ENCODE assay signal across 15 mouse cellular contexts in genomic region chr14:20976741-20977140, GRCm38 (mm10). TPM values are rescaled to one million over a fixed set of nuclear protein-coding genes. Genes with fewer than 3 reads are reported as not detected.
DNase-seq lines count a peak whose midpoint lies in the region; ATAC-seq and TF ChIP-seq lines count a peak whose summit lies in the region.
"Had no signal": no experiment of that assay in that cellular context is flagged by ENCODE, and none has a peak within 500 bp of the region (broad histone marks: within the 10 kb centered on the region; RNA-seq: fewer than 3 reads in every experiment).

No protein-coding gene starts in this region.

- TF ChIP-seq EP300 in heart, postnatal 0 days (IDR thresholded peaks at IDR 0.05; ENCODE audit: low read depth), result no peak

- peak; percentile 25 for DNase-seq in heart, adult 8-10 months (ENCODE audit: low spot score)
- DNase-seq in lung, embryonic 14.5 days, result peak; percentile 54
- no peak for DNase-seq in lung, adult 2 months
- DNase-seq in heart, postnatal 0 days (ENCODE audit: low spot score), result peak; percentile 55
- no peak for DNase-seq in right cerebral cortex, adult 18-20 months
- no peak for DNase-seq in retina, embryonic 14.5 days (ENCODE audit: low spot score)
- DNase-seq: cerebellum, postnatal 10 days; midbrain, embryonic 14.5 days; spleen, adult 18-20 months had no signal

- no peak overlapping the region for H3K4me3 ChIP-seq in heart, embryonic 11.5 days (ENCODE audit: low read depth, low read length)
- no peak overlapping the region for H3K4me3 ChIP-seq in lung, embryonic 14.5 days (ENCODE audit: low read depth, low read length)
- H3K4me3 ChIP-seq in lung, adult 2 months (replicated peaks; ENCODE audit: extremely low read depth, low read depth, low read length), result no peak overlapping the region
- no peak overlapping the region for H3K4me3 ChIP-seq in heart, postnatal 0 days (ENCODE audit: low read depth, low read length)
- H3K4me3 ChIP-seq: forebrain, embryonic 12.5 days; intestine, embryonic 15.5 days; kidney, embryonic 15.5 days; stomach, embryonic 15.5 days had no signal

- no peak overlapping the region for H3K9ac ChIP-seq in heart, embryonic 11.5 days (ENCODE audit: low read depth, low read length)
- H3K9ac ChIP-seq in lung, embryonic 14.5 days, result no peak overlapping the region
- no peak overlapping the region for H3K9ac ChIP-seq in heart, postnatal 0 days (replicated peaks; ENCODE audit: low read depth, low read length)
- H3K9ac ChIP-seq: forebrain, embryonic 12.5 days; hindbrain, embryonic 14.5 days; intestine, embryonic 15.5 days; kidney, embryonic 15.5 days; stomach, embryonic 15.5 days had no signal

- no peaks in the 10 kb centered on the region for H3K27me3 ChIP-seq in heart, embryonic 11.5 days (ENCODE audit: control insufficient read depth, insufficient read depth, low read length)
- H3K27me3 ChIP-seq in lung, embryonic 14.5 days (ENCODE audit: insufficient read depth, low read length), result no peaks in the 10 kb centered on the region
- H3K27me3 ChIP-seq in heart, postnatal 0 days (ENCODE audit: control insufficient read depth, insufficient read depth, low read length), result no peaks in the 10 kb centered on the region
- H3K27me3 ChIP-seq: forebrain, embryonic 12.5 days; intestine, embryonic 15.5 days; kidney, embryonic 15.5 days; stomach, embryonic 15.5 days had no signal

- H3K4me2 ChIP-seq in heart, embryonic 11.5 days, result no peak overlapping the region
- H3K4me2 ChIP-seq in lung, embryonic 14.5 days, result no peak overlapping the region
- no peak overlapping the region for H3K4me2 ChIP-seq in heart, postnatal 0 days (ENCODE audit: low read depth, low read length)
- H3K4me2 ChIP-seq: forebrain, embryonic 12.5 days; hindbrain, embryonic 14.5 days; intestine, embryonic 15.5 days; kidney, embryonic 15.5 days; stomach, embryonic 15.5 days had no signal

- peaks cover 20% of the 10 kb centered on the region for H3K4me1 ChIP-seq in heart, embryonic 11.5 days (ENCODE audit: control insufficient read depth, insufficient read depth, low read length)
- no peaks in the 10 kb centered on the region for H3K4me1 ChIP-seq in lung, embryonic 14.5 days (ENCODE audit: insufficient read depth)
- peaks cover 17% of the 10 kb centered on the region for H3K4me1 ChIP-seq in lung, adult 2 months (ENCODE audit: control insufficient read depth, insufficient read depth, low read length)
- peaks cover 26% of the 10 kb centered on the region for H3K4me1 ChIP-seq in heart, postnatal 0 days (ENCODE audit: control insufficient read depth, insufficient read depth)
- H3K4me1 ChIP-seq: forebrain, embryonic 12.5 days; stomach, embryonic 15.5 days had no signal

- TF ChIP-seq CTCF in lung, embryonic 14.5 days (IDR thresholded peaks at IDR 0.05; ENCODE audit: low read depth), result no peak
- no peak for TF ChIP-seq CTCF in lung, adult 2 months (IDR thresholded peaks at IDR 0.05; ENCODE audit: insufficient read depth, low read length)
- TF ChIP-seq CTCF in heart, postnatal 0 days (IDR thresholded peaks at IDR 0.05; ENCODE audit: low read depth), result no peak

- H3K36me3 ChIP-seq in heart, embryonic 11.5 days (ENCODE audit: control insufficient read depth, insufficient read depth, low read length), result no peaks in the 10 kb centered on the region
- H3K36me3 ChIP-seq in lung, embryonic 14.5 days (ENCODE audit: insufficient read depth), result no peaks in the 10 kb centered on the region
- H3K36me3 ChIP-seq in heart, postnatal 0 days (replicated peaks; ENCODE audit: control insufficient read depth, insufficient read depth, low read length), result peaks cover 5% of the 10 kb centered on the region
- H3K36me3 ChIP-seq: forebrain, embryonic 12.5 days; intestine, embryonic 15.5 days; kidney, embryonic 15.5 days; stomach, embryonic 15.5 days had no signal

- no peak for TF ChIP-seq POLR2A in lung, adult 2 months (IDR thresholded peaks at IDR 0.05; ENCODE audit: borderline replicate concordance, extremely low read depth, low read depth, low read length)

- ATAC-seq in heart, embryonic 11.5 days (replicated peaks; ENCODE audit: insufficient number of reproducible peaks, low FRiP score, low TSS enrichment), result no peak
- ATAC-seq in lung, embryonic 14.5 days (ENCODE audit: insufficient read depth), result no peak
- peak; percentile 33; the same call in 1 of the 2 replicates for ATAC-seq in heart, postnatal 0 days (ENCODE audit: insufficient read depth, low read depth)
- ATAC-seq: intestine, embryonic 15.5 days had no signal

- 21% methylated on average over 1 of the region's 1 CpGs for WGBS in heart, embryonic 11.5 days (ENCODE audit: insufficient replicate concordance)
- 27% methylated on average over 1 of the region's 1 CpGs for WGBS in lung, embryonic 14.5 days
- 19% methylated on average over 1 of the region's 1 CpGs for WGBS in lung, adult 2 months
- WGBS in heart, postnatal 0 days, result 21% methylated on average over 1 of the region's 1 CpGs

- H3K9me3 ChIP-seq in heart, embryonic 11.5 days (replicated peaks; ENCODE audit: control insufficient read depth, low read length), result no peaks in the 10 kb centered on the region
- H3K9me3 ChIP-seq in lung, embryonic 14.5 days (ENCODE audit: low read depth, low read length), result no peaks in the 10 kb centered on the region
- H3K9me3 ChIP-seq in heart, postnatal 0 days (replicated peaks; ENCODE audit: control insufficient read depth, low read length), result no peaks in the 10 kb centered on the region
- H3K9me3 ChIP-seq: forebrain, embryonic 12.5 days; intestine, embryonic 15.5 days; kidney, embryonic 15.5 days; stomach, embryonic 15.5 days had no signal

- H3K27ac ChIP-seq in heart, embryonic 11.5 days (ENCODE audit: low read depth, low read length), result no peak overlapping the region
- H3K27ac ChIP-seq in lung, embryonic 14.5 days (ENCODE audit: low read depth), result no peak overlapping the region
- peak overlapping the region; percentile 36 for H3K27ac ChIP-seq in heart, postnatal 0 days (ENCODE audit: low read depth)
- H3K27ac ChIP-seq: forebrain, embryonic 12.5 days; hindbrain, embryonic 14.5 days; intestine, embryonic 15.5 days; kidney, embryonic 15.5 days; stomach, embryonic 15.5 days had no signal

RNA-seq across cellular contexts. Expression of gene Vcl, which starts 47.5 kb away (rescaled TPM):
- 100 to 1,000 TPM in 3 of 4 experiments, 10 to 100 TPM in 1; 91.8 to 108 (median 105) TPM for total RNA-seq in heart, adult 8-10 months (2022)
- polyA plus RNA-seq in heart, embryonic 11.5 days (2014; fragmentation: Nextera tagmentation; extraction: Ambion mirVana), result 78.8 and 101 TPM in 2 replicates
- 64.3 and 69.5 TPM in 2 replicates for polyA plus RNA-seq in lung, embryonic 14.5 days (2014; fragmentation: Nextera tagmentation; extraction: Ambion mirVana)
- polyA plus RNA-seq in lung, adult 2 months (2012; rRNA removed), result 96.8 and 144 TPM in 2 replicates
- total RNA-seq in heart, postnatal 0 days (2014; rRNA removed; ENCODE audit: low replicate concordance), result 124 and 140 TPM in 2 replicates
- polyA plus RNA-seq in heart, postnatal 0 days (2015; fragmentation: Nextera tagmentation; extraction: Ambion mirVana), result 42.3 and 50.2 TPM in 2 replicates

Comparison
In these comparisons a context has a peak if more than half of its experiments do, and no peak if none do; other contexts are left out.
1. DNase-seq: peak in heart, adult 8-10 months (single experiment), lung, embryonic 14.5 days (single experiment) and heart, postnatal 0 days (single experiment); none in lung, adult 2 months (single experiment), right cerebral cortex, adult 18-20 months (single experiment) and retina, embryonic 14.5 days (single experiment).